Mouse (Mus musculus): Measurements from ENCODE around the gene Omp.

Omp gene

DNA sequence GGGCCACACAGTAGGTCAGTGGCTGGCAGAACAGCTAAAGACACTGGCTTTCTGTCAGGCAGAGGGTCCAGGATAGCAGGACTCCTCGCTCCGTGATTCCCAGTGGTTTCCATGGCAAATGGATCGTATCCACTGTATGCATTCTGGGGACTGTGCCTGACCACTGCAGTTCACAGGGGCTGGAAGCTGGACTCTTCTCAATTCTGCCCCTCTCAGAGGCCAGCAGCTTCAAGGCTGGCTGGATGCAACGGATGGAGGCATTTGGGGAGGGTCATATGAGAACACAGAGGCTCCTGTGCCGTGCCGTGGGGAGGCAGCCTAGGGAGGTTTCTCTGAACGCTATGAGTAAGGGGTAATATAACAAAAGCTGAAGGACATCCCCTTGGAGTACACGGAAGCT lies 3.1 kb downstream of the Omp start:
- Histone ChIP-seq H3K36me3 (ENCODE audit: insufficient read depth, low read length) (peaks cover 16% of the 10 kb centered on the region), H3K4me3 (replicated peaks; ENCODE audit: low read length) (no peak overlapping the region)
- TF ChIP-seq POU5F1 (IDR thresholded peaks at IDR 0.05; ENCODE audit: borderline replicate concordance, low read length) = no peak

GRCm38 (mm10) chr7:98141206-98141605 lies 4.1 kb downstream of the Omp start:
- Histone ChIP-seq H3K36me3 (ENCODE audit: insufficient read depth, low read length) (peaks cover 12% of the 10 kb centered on the region; the same call in 1 of the 2 replicates), H3K4me3 (replicated peaks; ENCODE audit: low read length) (no peak overlapping the region), H3K4me1 (replicated peaks; ENCODE audit: low read depth, low read length) (peaks cover 40% of the 10 kb centered on the region), H3K9me3 (ENCODE audit: low read length) (no peaks in the 10 kb centered on the region), H3K27me3 (ENCODE audit: insufficient read depth, low read length) (peaks cover 23% of the 10 kb centered on the region)
- TF ChIP-seq CTCF (conservative IDR thresholded peaks at IDR 0.05; ENCODE audit: low read length) (peak; percentile 51), POU5F1 (IDR thresholded peaks at IDR 0.05; ENCODE audit: borderline replicate concordance, low read length) (no peak)

More for the DNA sequence above, 3.1 kb downstream of the Omp start:
- H3K4me1 ChIP-seq (replicated peaks; ENCODE audit: low read depth, low read length) = peaks cover 40% of the 10 kb centered on the region
- H3K9me3 ChIP-seq (ENCODE audit: low read length) = no peaks in the 10 kb centered on the region
- peaks cover 23% of the 10 kb centered on the region for H3K27me3 ChIP-seq (ENCODE audit: insufficient read depth, low read length)

- Histone ChIP-seq H3K4me1 (replicated peaks; ENCODE audit: low read depth, low read length) (peaks cover 37% of the 10 kb centered on the region), H3K9me3 (ENCODE audit: low read length) (no peaks in the 10 kb centered on the region), H3K4me3 (replicated peaks; ENCODE audit: low read length) (no peak overlapping the region), H3K36me3 (ENCODE audit: insufficient read depth, low read length) (peaks cover 15% of the 10 kb centered on the region; the same call in 1 of the 2 replicates), H3K27me3 (ENCODE audit: insufficient read depth, low read length) (peaks cover 18% of the 10 kb centered on the region)
- TF ChIP-seq POU5F1 (IDR thresholded peaks at IDR 0.05; ENCODE audit: borderline replicate concordance, low read length) (no peak), CTCF (conservative IDR thresholded peaks at IDR 0.05; ENCODE audit: low read length) (no peak), NANOG (IDR thresholded peaks at IDR 0.05; ENCODE audit: borderline replicate concordance, low read length) (no peak)
Measured at GRCm38 (mm10) chr7:98140597-98140996, 4.7 kb downstream of the Omp start.

GRCm38 (mm10) chr7:98139216-98139615 lies 6.1 kb downstream of the Omp start:
- no peak for TF ChIP-seq POU5F1 (IDR thresholded peaks at IDR 0.05; ENCODE audit: borderline replicate concordance, low read length)
- no peak for TF ChIP-seq NANOG (IDR thresholded peaks at IDR 0.05; ENCODE audit: borderline replicate concordance, low read length)
- TF ChIP-seq CTCF (conservative IDR thresholded peaks at IDR 0.05; ENCODE audit: low read length) = no peak
- no peaks in the 10 kb centered on the region for H3K9me3 ChIP-seq (ENCODE audit: low read length)
- H3K36me3 ChIP-seq (ENCODE audit: insufficient read depth, low read length) = peaks cover 19% of the 10 kb centered on the region; the same call in 1 of the 2 replicates
- no peak overlapping the region for H3K4me3 ChIP-seq (replicated peaks; ENCODE audit: low read length)
- H3K4me1 ChIP-seq (replicated peaks; ENCODE audit: low read depth, low read length) = peaks cover 25% of the 10 kb centered on the region
- H3K27me3 ChIP-seq (ENCODE audit: insufficient read depth, low read length) = peaks cover 6% of the 10 kb centered on the region; the same call in 1 of the 2 replicates

DNA sequence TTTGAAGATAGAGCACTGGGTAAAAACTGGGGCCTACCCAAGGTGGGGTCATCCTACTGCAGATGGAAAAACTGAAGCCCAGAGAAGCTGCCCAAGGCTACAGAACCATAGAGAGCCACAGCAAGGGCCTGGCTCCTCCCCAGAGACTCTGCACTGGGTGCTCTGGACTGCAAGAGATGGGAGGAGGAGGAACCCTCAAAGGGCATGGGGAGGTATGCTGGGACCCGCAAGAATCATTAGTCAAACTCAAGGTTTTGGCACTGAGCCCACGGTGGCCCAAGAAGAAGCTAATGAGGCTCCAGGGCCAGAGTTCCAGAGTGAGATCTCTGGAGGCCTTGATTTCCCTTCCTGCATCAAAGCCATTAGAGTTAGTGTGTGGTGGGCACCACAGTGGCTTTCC lies 7.3 kb downstream of the Omp start:
- H3K36me3 ChIP-seq (ENCODE audit: insufficient read depth, low read length) = peaks cover 12% of the 10 kb centered on the region
- H3K27me3 ChIP-seq (ENCODE audit: insufficient read depth, low read length) = no peaks in the 10 kb centered on the region
- TF ChIP-seq CTCF (conservative IDR thresholded peaks at IDR 0.05; ENCODE audit: low read length) (no peak), POU5F1 (IDR thresholded peaks at IDR 0.05; ENCODE audit: borderline replicate concordance, low read length) (no peak), NANOG (IDR thresholded peaks at IDR 0.05; ENCODE audit: borderline replicate concordance, low read length) (no peak)
- peaks cover 15% of the 10 kb centered on the region for H3K4me1 ChIP-seq (replicated peaks; ENCODE audit: low read depth, low read length)
- no peak overlapping the region for H3K4me3 ChIP-seq (replicated peaks; ENCODE audit: low read length)
- no peaks in the 10 kb centered on the region for H3K9me3 ChIP-seq (ENCODE audit: low read length)

DNA sequence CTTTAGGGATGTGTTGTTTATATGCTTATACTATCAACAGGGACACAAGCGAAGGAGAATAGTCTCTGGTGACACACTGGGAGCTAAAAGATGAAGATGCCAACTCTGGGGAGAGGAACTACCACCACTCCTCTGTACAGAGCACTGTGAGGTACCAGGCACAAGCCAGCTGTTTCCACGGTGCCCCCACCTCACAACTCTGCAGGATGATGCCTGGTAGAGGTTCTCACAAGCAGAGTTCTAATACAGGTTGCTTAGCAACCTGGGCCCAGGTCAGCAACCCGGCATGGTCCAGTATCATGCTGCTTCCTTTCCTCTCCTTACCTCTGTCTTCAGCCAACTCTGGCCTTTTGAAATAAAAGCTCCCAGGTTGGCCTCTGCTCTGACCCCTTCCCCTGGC lies 7.7 kb downstream of the Omp start:
- Histone ChIP-seq H3K4me3 (replicated peaks; ENCODE audit: low read length) (no peak overlapping the region), H3K9me3 (ENCODE audit: low read length) (no peaks in the 10 kb centered on the region), H3K36me3 (ENCODE audit: insufficient read depth, low read length) (peaks cover 16% of the 10 kb centered on the region), H3K27me3 (ENCODE audit: insufficient read depth, low read length) (no peaks in the 10 kb centered on the region), H3K4me1 (replicated peaks; ENCODE audit: low read depth, low read length) (peaks cover 15% of the 10 kb centered on the region)
- TF ChIP-seq CTCF (conservative IDR thresholded peaks at IDR 0.05; ENCODE audit: low read length) = no peak
- TF ChIP-seq POU5F1 (IDR thresholded peaks at IDR 0.05; ENCODE audit: borderline replicate concordance, low read length) = no peak
- TF ChIP-seq NANOG (IDR thresholded peaks at IDR 0.05; ENCODE audit: borderline replicate concordance, low read length) = no peak

DNA sequence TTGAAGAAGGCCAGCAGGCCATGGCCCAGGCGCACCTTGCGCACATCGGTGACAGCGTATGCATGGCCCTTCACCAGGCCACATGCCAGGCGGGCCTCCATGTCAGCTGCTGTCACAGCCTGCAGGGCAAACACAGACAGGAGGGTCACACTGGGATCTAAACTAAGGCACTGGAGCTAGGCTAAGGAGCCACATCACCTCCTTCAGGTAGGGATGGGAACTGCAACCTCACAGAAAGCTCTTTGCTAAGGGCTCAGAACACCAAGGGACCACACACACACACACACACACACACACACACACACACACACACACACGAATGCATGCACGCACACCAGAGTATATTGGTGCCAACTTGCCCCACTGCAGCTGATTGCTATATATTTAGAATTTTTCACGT lies 13.6 kb downstream of the Omp start:
- TF ChIP-seq POU5F1 (IDR thresholded peaks at IDR 0.05; ENCODE audit: borderline replicate concordance, low read length) = no peak
- TF ChIP-seq CTCF (conservative IDR thresholded peaks at IDR 0.05; ENCODE audit: low read length) = peak; percentile 42
- TF ChIP-seq NANOG (IDR thresholded peaks at IDR 0.05; ENCODE audit: borderline replicate concordance, low read length) = no peak
- Histone ChIP-seq H3K9me3 (ENCODE audit: low read length) (no peaks in the 10 kb centered on the region), H3K4me3 (replicated peaks; ENCODE audit: low read length) (no peak overlapping the region), H3K27me3 (ENCODE audit: insufficient read depth, low read length) (no peaks in the 10 kb centered on the region), H3K36me3 (ENCODE audit: insufficient read depth, low read length) (peaks cover 61% of the 10 kb centered on the region), H3K4me1 (replicated peaks; ENCODE audit: low read depth, low read length) (peaks cover 10% of the 10 kb centered on the region; the same call in 1 of the 2 replicates)

GRCm38 (mm10) chr7:98125473-98125872 lies 19.8 kb downstream of the Omp start:
- H3K4me3 ChIP-seq (replicated peaks; ENCODE audit: low read length) = no peak overlapping the region
- 0 out of 2 replicates have a peak, but pooled peaks cover 3% of the 10 kb centered on the region for H3K9me3 ChIP-seq (ENCODE audit: low read length)
- peaks cover 11% of the 10 kb centered on the region; the same call in 1 of the 2 replicates for H3K27me3 ChIP-seq (ENCODE audit: insufficient read depth, low read length)
- H3K4me1 ChIP-seq (replicated peaks; ENCODE audit: low read depth, low read length) = peaks cover 12% of the 10 kb centered on the region
- H3K36me3 ChIP-seq (ENCODE audit: insufficient read depth, low read length) = peaks cover 77% of the 10 kb centered on the region
- no peak for TF ChIP-seq NANOG (IDR thresholded peaks at IDR 0.05; ENCODE audit: borderline replicate concordance, low read length)
- TF ChIP-seq POU5F1 (IDR thresholded peaks at IDR 0.05; ENCODE audit: borderline replicate concordance, low read length) = no peak
- peak; percentile 64 for TF ChIP-seq CTCF (conservative IDR thresholded peaks at IDR 0.05; ENCODE audit: low read length)

GRCm38 (mm10) chr7:98124701-98125100 lies 20.6 kb downstream of the Omp start:
- 0 out of 2 replicates have a peak, but pooled peaks cover 3% of the 10 kb centered on the region for H3K9me3 ChIP-seq (ENCODE audit: low read length)
- peaks cover 13% of the 10 kb centered on the region; the same call in 1 of the 2 replicates for H3K27me3 ChIP-seq (ENCODE audit: insufficient read depth, low read length)
- peaks cover 70% of the 10 kb centered on the region for H3K36me3 ChIP-seq (ENCODE audit: insufficient read depth, low read length)
- H3K4me1 ChIP-seq (replicated peaks; ENCODE audit: low read depth, low read length) = peaks cover 14% of the 10 kb centered on the region
- TF ChIP-seq POU5F1 (IDR thresholded peaks at IDR 0.05; ENCODE audit: borderline replicate concordance, low read length) (no peak), NANOG (IDR thresholded peaks at IDR 0.05; ENCODE audit: borderline replicate concordance, low read length) (no peak), CTCF (conservative IDR thresholded peaks at IDR 0.05; ENCODE audit: low read length) (no peak)
- H3K4me3 ChIP-seq (replicated peaks; ENCODE audit: low read length) = no peak overlapping the region
